Mouse (Mus musculus): ENCODE results near the gene Il1rapl1. TPM values are rescaled to one million over a fixed set of nuclear protein-coding genes. Genes with fewer than 3 reads are reported as not detected.

Gene Il1rapl1
- polyA plus RNA-seq (2015; fragmentation: Nextera tagmentation; extraction: Ambion mirVana): 0.79 and 1.2 TPM in 2 replicates

GRCm38 (mm10) chrX:88115609-88116073, at the start of gene Il1rapl1:
Gene Il1rapl1 (minus strand): TSS chrX:88115645.

Data from adrenal gland, postnatal 0 days (tissue).